Mouse (Mus musculus): ENCODE measurements at regions not wholly inside any gene's neighbourhood (a gene's known extent, or its start where the extent isn't known, plus 50 kb on each side); places are given as distances from the start of the nearest gene placed in this dataset.

GRCm38 (mm10) chr4:142772751-142773455, 439.9 kb downstream of the Prdm2 start:
- no peak for ATAC-seq (replicated peaks; ENCODE audit: low FRiP score, low TSS enrichment, low read depth)
- H3K27ac ChIP-seq (ENCODE audit: low read depth), result no peak overlapping the region
- no peak overlapping the region for H3K4me2 ChIP-seq (ENCODE audit: low read length)
- H3K4me1 ChIP-seq (replicated peaks; ENCODE audit: control insufficient read depth, insufficient read depth, low read length), result peaks cover 18% of the 10 kb centered on the region
- no peak overlapping the region for H3K9ac ChIP-seq (ENCODE audit: low read length)
- WGBS, result 13% methylated on average over 16 of the region's 16 CpGs
- no peak for DNase-seq (ENCODE audit: low spot score)
- H3K9me3 ChIP-seq (ENCODE audit: control insufficient read depth, low read length), result no peaks in the 10 kb centered on the region
- H3K27me3 ChIP-seq (replicated peaks; ENCODE audit: control insufficient read depth, insufficient read depth, low read length), result no peaks in the 10 kb centered on the region
- no peaks in the 10 kb centered on the region for H3K36me3 ChIP-seq (ENCODE audit: control insufficient read depth, insufficient read depth, low read length)
- no peak overlapping the region for H3K4me3 ChIP-seq (ENCODE audit: low read depth, low read length)

- Histone ChIP-seq H3K9me3 (ENCODE audit: control insufficient read depth, low read length) (no peaks in the 10 kb centered on the region), H3K9ac (ENCODE audit: low read length) (no peak overlapping the region), H3K4me1 (replicated peaks; ENCODE audit: control insufficient read depth, insufficient read depth, low read length) (peaks cover 18% of the 10 kb centered on the region), H3K27ac (ENCODE audit: low read depth) (no peak overlapping the region), H3K36me3 (ENCODE audit: control insufficient read depth, insufficient read depth, low read length) (no peaks in the 10 kb centered on the region), H3K4me3 (ENCODE audit: low read depth, low read length) (no peak overlapping the region), H3K27me3 (replicated peaks; ENCODE audit: control insufficient read depth, insufficient read depth, low read length) (no peaks in the 10 kb centered on the region), H3K4me2 (ENCODE audit: low read length) (no peak overlapping the region)
- no peak for DNase-seq (ENCODE audit: low spot score)
- no peak for ATAC-seq (replicated peaks; ENCODE audit: low FRiP score, low TSS enrichment, low read depth)
- WGBS, result 63% methylated on average over 6 of the region's 6 CpGs
Observed at GRCm38 (mm10) chr4:142771520-142772150, 441.2 kb downstream of the Prdm2 start.

- no peak for DNase-seq (ENCODE audit: low spot score)
- no peak overlapping the region for H3K27ac ChIP-seq (ENCODE audit: low read depth)
- no peak overlapping the region for H3K9ac ChIP-seq (ENCODE audit: low read length)
- no peaks in the 10 kb centered on the region for H3K36me3 ChIP-seq (ENCODE audit: control insufficient read depth, insufficient read depth, low read length)
- H3K4me2 ChIP-seq (ENCODE audit: low read length), result no peak overlapping the region
- peaks cover 18% of the 10 kb centered on the region for H3K4me1 ChIP-seq (replicated peaks; ENCODE audit: control insufficient read depth, insufficient read depth, low read length)
- no peak for ATAC-seq (replicated peaks; ENCODE audit: low FRiP score, low TSS enrichment, low read depth)
- no peak overlapping the region for H3K4me3 ChIP-seq (ENCODE audit: low read depth, low read length)
- H3K9me3 ChIP-seq (ENCODE audit: control insufficient read depth, low read length), result no peaks in the 10 kb centered on the region
- WGBS, result 9% methylated on average over 8 of the region's 8 CpGs
- no peaks in the 10 kb centered on the region for H3K27me3 ChIP-seq (replicated peaks; ENCODE audit: control insufficient read depth, insufficient read depth, low read length)
Observed at GRCm38 (mm10) chr4:142770177-142770576, 442.6 kb downstream of the Prdm2 start.

GRCm38 (mm10) chr4:142767665-142768064, 445.1 kb downstream of the Prdm2 start:
- Histone ChIP-seq H3K9ac (ENCODE audit: low read length) (no peak overlapping the region), H3K27me3 (replicated peaks; ENCODE audit: control insufficient read depth, insufficient read depth, low read length) (no peaks in the 10 kb centered on the region), H3K36me3 (ENCODE audit: control insufficient read depth, insufficient read depth, low read length) (no peaks in the 10 kb centered on the region), H3K9me3 (ENCODE audit: control insufficient read depth, low read length) (no peaks in the 10 kb centered on the region), H3K4me2 (ENCODE audit: low read length) (no peak overlapping the region), H3K27ac (ENCODE audit: low read depth) (no peak overlapping the region), H3K4me3 (ENCODE audit: low read depth, low read length) (no peak overlapping the region), H3K4me1 (replicated peaks; ENCODE audit: control insufficient read depth, insufficient read depth, low read length) (peaks cover 4% of the 10 kb centered on the region; the same call in 1 of the 2 replicates)
- ATAC-seq (replicated peaks; ENCODE audit: low FRiP score, low TSS enrichment, low read depth) (no peak), DNase-seq (ENCODE audit: low spot score) (no peak)
- 56% methylated on average over 4 of the region's 4 CpGs for WGBS

GRCm38 (mm10) chr4:142761577-142761976, 451.2 kb downstream of the Prdm2 start:
- no peaks in the 10 kb centered on the region for H3K4me1 ChIP-seq (replicated peaks; ENCODE audit: control insufficient read depth, insufficient read depth, low read length)
- no peaks in the 10 kb centered on the region for H3K36me3 ChIP-seq (ENCODE audit: control insufficient read depth, insufficient read depth, low read length)
- no peak for ATAC-seq (replicated peaks; ENCODE audit: low FRiP score, low TSS enrichment, low read depth)
- 59% methylated on average over 8 of the region's 8 CpGs for WGBS
- no peaks in the 10 kb centered on the region for H3K27me3 ChIP-seq (replicated peaks; ENCODE audit: control insufficient read depth, insufficient read depth, low read length)
- H3K4me2 ChIP-seq (ENCODE audit: low read length), result no peak overlapping the region
- no peaks in the 10 kb centered on the region for H3K9me3 ChIP-seq (ENCODE audit: control insufficient read depth, low read length)
- DNase-seq (ENCODE audit: low spot score), result no peak
- H3K9ac ChIP-seq (ENCODE audit: low read length), result no peak overlapping the region
- H3K4me3 ChIP-seq (ENCODE audit: low read depth, low read length), result no peak overlapping the region
- no peak overlapping the region for H3K27ac ChIP-seq (ENCODE audit: low read depth)

GRCm38 (mm10) chr4:142758102-142758501, 454.7 kb downstream of the Prdm2 start:
- H3K4me3 ChIP-seq (ENCODE audit: low read depth, low read length), result no peak overlapping the region
- H3K9me3 ChIP-seq (ENCODE audit: control insufficient read depth, low read length), result 0 out of 2 replicates have a peak, but pooled peaks cover 2% of the 10 kb centered on the region
- 77% methylated on average over 3 of the region's 3 CpGs for WGBS
- no peak overlapping the region for H3K9ac ChIP-seq (ENCODE audit: low read length)
- H3K36me3 ChIP-seq (ENCODE audit: control insufficient read depth, insufficient read depth, low read length), result no peaks in the 10 kb centered on the region
- H3K27me3 ChIP-seq (replicated peaks; ENCODE audit: control insufficient read depth, insufficient read depth, low read length), result no peaks in the 10 kb centered on the region
- H3K4me1 ChIP-seq (replicated peaks; ENCODE audit: control insufficient read depth, insufficient read depth, low read length), result no peaks in the 10 kb centered on the region
- no peak overlapping the region for H3K4me2 ChIP-seq (ENCODE audit: low read length)
- ATAC-seq (replicated peaks; ENCODE audit: low FRiP score, low TSS enrichment, low read depth) (no peak), DNase-seq (ENCODE audit: low spot score) (no peak)
- no peak overlapping the region for H3K27ac ChIP-seq (ENCODE audit: low read depth)

GRCm38 (mm10) chr4:142756332-142756731, 456.5 kb downstream of the Prdm2 start:
- no peak; the same call in 1 of the 2 replicates for ATAC-seq (replicated peaks; ENCODE audit: low FRiP score, low TSS enrichment, low read depth)
- H3K27ac ChIP-seq (ENCODE audit: low read depth), result peak overlapping the region; percentile 27; the same call in 1 of the 2 replicates
- WGBS, result 52% methylated on average over 6 of the region's 6 CpGs

GRCm38 (mm10) chr4:142749918-142750317, 462.9 kb downstream of the Prdm2 start:
- Histone ChIP-seq H3K4me1 (replicated peaks; ENCODE audit: control insufficient read depth, insufficient read depth, low read length) (no peaks in the 10 kb centered on the region), H3K27me3 (replicated peaks; ENCODE audit: control insufficient read depth, insufficient read depth, low read length) (no peaks in the 10 kb centered on the region), H3K9me3 (ENCODE audit: control insufficient read depth, low read length) (0 out of 2 replicates have a peak, but pooled peaks cover 2% of the 10 kb centered on the region), H3K4me2 (ENCODE audit: low read length) (no peak overlapping the region), H3K9ac (ENCODE audit: low read length) (no peak overlapping the region), H3K36me3 (ENCODE audit: control insufficient read depth, insufficient read depth, low read length) (no peaks in the 10 kb centered on the region), H3K4me3 (ENCODE audit: low read depth, low read length) (no peak overlapping the region), H3K27ac (ENCODE audit: low read depth) (no peak overlapping the region)
- DNase-seq (ENCODE audit: low spot score), result no peak
- 50% methylated on average over 8 of the region's 8 CpGs for WGBS
- ATAC-seq (replicated peaks; ENCODE audit: low FRiP score, low TSS enrichment, low read depth), result no peak

More at GRCm38 (mm10) chr4:142756332-142756731, 456.5 kb downstream of the Prdm2 start:
- H3K4me1 ChIP-seq (replicated peaks; ENCODE audit: control insufficient read depth, insufficient read depth, low read length), result no peaks in the 10 kb centered on the region
- 0 out of 2 replicates have a peak, but pooled peaks cover 2% of the 10 kb centered on the region for H3K9me3 ChIP-seq (ENCODE audit: control insufficient read depth, low read length)
- H3K36me3 ChIP-seq (ENCODE audit: control insufficient read depth, insufficient read depth, low read length), result no peaks in the 10 kb centered on the region
- no peak overlapping the region for H3K9ac ChIP-seq (ENCODE audit: low read length)
- DNase-seq (ENCODE audit: low spot score), result no peak
- no peaks in the 10 kb centered on the region for H3K27me3 ChIP-seq (replicated peaks; ENCODE audit: control insufficient read depth, insufficient read depth, low read length)
- no peak overlapping the region for H3K4me2 ChIP-seq (ENCODE audit: low read length)
- no peak overlapping the region for H3K4me3 ChIP-seq (ENCODE audit: low read depth, low read length)

GRCm38 (mm10) chr4:142723554-142723907, 484.3 kb upstream of the Kazn start:
- no peak overlapping the region for H3K4me2 ChIP-seq (ENCODE audit: low read length)
- DNase-seq (ENCODE audit: low spot score) (no peak), ATAC-seq (replicated peaks; ENCODE audit: low FRiP score, low TSS enrichment, low read depth) (no peak)
- H3K9me3 ChIP-seq (ENCODE audit: control insufficient read depth, low read length), result no peaks in the 10 kb centered on the region
- no peak overlapping the region for H3K27ac ChIP-seq (ENCODE audit: low read depth)
- WGBS, result 88% methylated on average over 4 of the region's 4 CpGs
- no peaks in the 10 kb centered on the region for H3K4me1 ChIP-seq (replicated peaks; ENCODE audit: control insufficient read depth, insufficient read depth, low read length)
- H3K36me3 ChIP-seq (ENCODE audit: control insufficient read depth, insufficient read depth, low read length), result no peaks in the 10 kb centered on the region
- H3K27me3 ChIP-seq (replicated peaks; ENCODE audit: control insufficient read depth, insufficient read depth, low read length), result no peaks in the 10 kb centered on the region
- H3K4me3 ChIP-seq (ENCODE audit: low read depth, low read length), result no peak overlapping the region
- no peak overlapping the region for H3K9ac ChIP-seq (ENCODE audit: low read length)
